Mouse (Mus musculus) E14TG2a.4 (cell line): ENCODE measurements around the gene Ppard.

Experiments used
- CTCF ChIP-seq: conservative IDR thresholded peaks from 2 replicates; pipeline ENCODE4 v1.5.1; 2014; ENCODE audit warnings: low read length
- NANOG ChIP-seq: IDR thresholded peaks from 2 replicates; pipeline ENCODE4 v1.6.1; 2014; ENCODE audit warnings: borderline replicate concordance, low read length, mixed read lengths
- POU5F1 ChIP-seq: IDR thresholded peaks from 2 replicates; pipeline ENCODE4 v1.6.1; 2014; ENCODE audit warnings: low read length, borderline replicate concordance

DNA sequence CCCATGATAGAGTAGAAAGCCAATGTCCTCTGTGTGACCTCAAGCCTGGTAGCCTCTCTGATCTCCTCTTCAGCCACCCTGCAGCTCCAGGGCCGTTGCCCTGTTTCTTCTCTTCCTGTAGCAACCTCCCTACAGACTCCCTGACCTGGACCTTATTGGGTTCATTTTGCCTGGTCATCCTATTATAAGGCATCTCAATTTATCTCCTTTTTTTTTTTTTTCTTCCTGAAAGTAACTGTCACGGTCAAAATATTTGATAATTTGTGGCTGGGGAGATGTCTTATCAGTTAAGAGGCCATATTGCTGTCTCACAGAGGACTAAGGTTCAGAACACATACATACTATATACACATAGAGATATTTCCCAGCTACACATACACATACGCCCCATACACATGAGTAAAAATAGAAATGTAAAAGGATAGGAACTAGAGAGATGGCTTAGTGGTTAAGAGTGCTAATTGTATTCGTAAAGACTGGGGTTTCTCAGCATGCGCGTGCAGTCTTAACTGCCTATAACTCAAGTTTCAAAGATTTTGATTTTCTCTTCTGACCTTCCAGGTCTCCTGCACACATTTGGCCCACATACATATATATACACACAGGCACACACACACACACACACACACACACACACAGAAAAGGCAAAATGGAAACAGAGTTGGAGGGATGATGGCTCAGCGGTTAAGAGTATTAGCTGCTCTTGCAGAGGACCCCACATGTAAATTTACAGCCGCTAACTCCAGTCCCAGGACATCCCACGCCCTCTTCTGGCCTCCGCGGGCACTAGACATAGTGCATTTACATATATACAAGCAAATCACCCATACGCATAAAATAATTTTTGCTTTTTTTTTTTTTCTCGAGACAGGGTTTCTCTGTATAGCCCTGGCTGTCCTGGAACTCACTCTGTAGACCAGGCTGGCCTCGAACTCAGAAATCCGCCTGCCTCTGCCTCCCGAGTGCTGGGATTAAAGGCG lies 80.0 kb downstream of the Ppard start:
- 0 out of 2 replicates have a peak, but pooled peaks have one; percentile 8 for TF ChIP-seq CTCF
- TF ChIP-seq POU5F1 = no peak
- TF ChIP-seq NANOG = no peak
